Mouse (Mus musculus) CH12.LX (cell line): ENCODE measurements around the gene Chuk. TPM values are rescaled to one million over a fixed set of nuclear protein-coding genes. Genes with fewer than 3 reads are reported as not detected.
A peak's percentile ranks its signal among the peaks of the same experiment; 100 is the strongest.

Experiments used
- DNase-seq: peaks from one replicate; pipeline ENCODE4 v3.0.0-alpha.2; 2013; ENCODE audit errors: extremely low read depth
- H3K27ac ChIP-seq: 2 replicates; pipeline ENCODE4 v1.5.1; 2012; ENCODE audit warnings: low read depth, mild to moderate bottlenecking, control low read depth, moderate library complexity; ENCODE audit not compliant: insufficient read depth
- H3K27me3 ChIP-seq: replicated peaks from 2 replicates; pipeline ENCODE3; 2012; ENCODE audit warnings: inconsistent platforms
- H3K36me3 ChIP-seq, 2 experiments: replicated peaks in 1 of 2; 2 replicates each; pipeline versions ENCODE3 to v1.6.1; 2012; ENCODE audit warnings: inconsistent platforms in 1 of 2, low read length in 1 of 2, mild to moderate bottlenecking in 1 of 2, mixed read lengths in 1 of 2, moderate library complexity in 1 of 2; ENCODE audit not compliant: control insufficient read depth in 1 of 2, insufficient read depth in 1 of 2
- H3K4me1 ChIP-seq, 2 experiments: 2 replicates each; pipeline ENCODE4 v1.6.1; 2012; ENCODE audit warnings: inconsistent platforms in 1 of 2, moderate library complexity in 1 of 2; ENCODE audit not compliant: insufficient read depth in 2 of 2, control insufficient read depth in 1 of 2
- H3K4me2 ChIP-seq: 2 replicates; pipeline ENCODE4 v1.6.1; 2012; ENCODE audit warnings: low read depth, mild to moderate bottlenecking, control low read depth; ENCODE audit not compliant: poor library complexity, insufficient read depth, severe bottlenecking
- H3K4me3 ChIP-seq, 3 experiments: fragments of 150-350 bp in 1 of 3; sonication (generic) in 1 of 3; replicated peaks in 1 of 3; 2 replicates each; pipeline versions ENCODE3 to v1.5.1; 2011 to 2012; ENCODE audit warnings: low read depth in 2 of 3, low read length in 2 of 3, mild to moderate bottlenecking in 2 of 3, moderate library complexity in 2 of 3, control low read depth in 1 of 3, improper control_type of control experiment in 1 of 3, inconsistent platforms in 1 of 3, mixed read lengths in 1 of 3; ENCODE audit not compliant: poor library complexity in 1 of 3
- H3K79me2 ChIP-seq: replicated peaks from 2 replicates; pipeline ENCODE4 v1.6.1; 2012; ENCODE audit warnings: mild to moderate bottlenecking, moderate library complexity; ENCODE audit not compliant: control insufficient read depth, poor library complexity, insufficient read depth, severe bottlenecking; ENCODE audit errors: extremely low read depth
- H3K9ac ChIP-seq: 2 replicates; pipeline ENCODE4 v1.6.1; 2012; ENCODE audit warnings: low read depth, mild to moderate bottlenecking, control low read depth, moderate library complexity; ENCODE audit not compliant: insufficient read depth
- H3K9me3 ChIP-seq: replicated peaks from 2 replicates; pipeline ENCODE3; 2012; ENCODE audit warnings: low read length, inconsistent platforms, mixed read lengths
- BHLHE40 ChIP-seq: IDR thresholded peaks from 2 replicates; pipeline ENCODE4 v1.6.1; 2011; ENCODE audit warnings: mild to moderate bottlenecking, low read depth, low read length, improper control_type of control experiment
- CHD1 ChIP-seq: IDR thresholded peaks from 2 replicates; pipeline ENCODE4 v1.6.1; 2012; ENCODE audit warnings: low read depth, low read length, improper control_type of control experiment, inconsistent platforms
- CHD2 ChIP-seq: IDR thresholded peaks from 2 replicates; pipeline ENCODE4 v1.6.1; 2011; ENCODE audit warnings: low read length, improper control_type of control experiment
- CTCF ChIP-seq, 2 experiments: IDR thresholded peaks in 1 of 2; conservative IDR thresholded peaks in 1 of 2; 2 replicates each; pipeline ENCODE4 v1.5.1; 2011 to 2012; ENCODE audit warnings: low read depth in 2 of 2, low read length in 2 of 2, improper control_type of control experiment in 1 of 2, inconsistent platforms in 1 of 2, mild to moderate bottlenecking in 1 of 2, moderate library complexity in 1 of 2
- E2F4 ChIP-seq: IDR thresholded peaks from 2 replicates; pipeline ENCODE4 v1.6.1; 2011; ENCODE audit warnings: low read depth, low read length, improper control_type of control experiment; ENCODE audit not compliant: insufficient replicate concordance
- ELF1 ChIP-seq: IDR thresholded peaks from 2 replicates; pipeline ENCODE4 v1.6.1; 2014; ENCODE audit warnings: low read depth, mild to moderate bottlenecking, inconsistent platforms, low read length, improper control_type of control experiment
- EP300 ChIP-seq: IDR thresholded peaks from 2 replicates; pipeline ENCODE4 v1.6.1; 2011; ENCODE audit warnings: low read length, improper control_type of control experiment
- ETS1 ChIP-seq: conservative IDR thresholded peaks from 2 replicates; pipeline ENCODE4 v1.6.1; 2012; ENCODE audit warnings: low read depth, mild to moderate bottlenecking, inconsistent platforms, low read length, improper control_type of control experiment, moderate library complexity
- GABPA ChIP-seq: IDR thresholded peaks from 2 replicates; pipeline ENCODE4 v1.6.1; 2012; ENCODE audit warnings: low read depth, low read length, improper control_type of control experiment, inconsistent platforms; ENCODE audit not compliant: insufficient replicate concordance
- HCFC1 ChIP-seq: IDR thresholded peaks from 2 replicates; pipeline ENCODE4 v1.6.1; 2012; ENCODE audit warnings: low read depth, mild to moderate bottlenecking, inconsistent platforms, low read length, improper control_type of control experiment
- IRF4 ChIP-seq: IDR thresholded peaks from 2 replicates; pipeline ENCODE4 v1.6.1; 2014; ENCODE audit warnings: low read depth, mild to moderate bottlenecking, inconsistent platforms, low read length, improper control_type of control experiment
- JUN ChIP-seq: IDR thresholded peaks from 2 replicates; pipeline ENCODE4 v1.6.1; 2011; ENCODE audit warnings: low read depth, mild to moderate bottlenecking, low read length, improper control_type of control experiment, moderate library complexity; ENCODE audit not compliant: insufficient read depth
- JUND ChIP-seq: conservative IDR thresholded peaks from 2 replicates; pipeline ENCODE4 v1.6.1; 2011; ENCODE audit warnings: low read depth, low read length, improper control_type of control experiment
- KAT2A ChIP-seq: IDR thresholded peaks from 2 replicates; pipeline ENCODE4 v1.6.1; 2012; ENCODE audit warnings: low read length, improper control_type of control experiment, inconsistent platforms; ENCODE audit not compliant: insufficient replicate concordance
- MAFK ChIP-seq: IDR thresholded peaks from 2 replicates; pipeline ENCODE4 v1.6.1; 2011; ENCODE audit warnings: low read length, improper control_type of control experiment; ENCODE audit not compliant: insufficient replicate concordance
- MAX ChIP-seq: IDR thresholded peaks from 2 replicates; pipeline ENCODE4 v1.6.1; 2011; ENCODE audit warnings: low read length, improper control_type of control experiment
- MAZ ChIP-seq: IDR thresholded peaks from 2 replicates; pipeline ENCODE4 v1.6.1; 2012; ENCODE audit warnings: low read depth, mild to moderate bottlenecking, inconsistent platforms, low read length, improper control_type of control experiment, moderate library complexity
- MEF2A ChIP-seq: IDR thresholded peaks from 2 replicates; pipeline ENCODE4 v1.6.1; 2014; ENCODE audit warnings: low read depth, mild to moderate bottlenecking, inconsistent platforms, low read length, improper control_type of control experiment, borderline replicate concordance
- MXI1 ChIP-seq: IDR thresholded peaks from 2 replicates; pipeline ENCODE4 v1.6.1; 2011; ENCODE audit warnings: mild to moderate bottlenecking, low read depth, low read length, improper control_type of control experiment
- MYC ChIP-seq: IDR thresholded peaks from 2 replicates; pipeline ENCODE4 v1.6.1; 2011; ENCODE audit warnings: low read depth, mild to moderate bottlenecking, improper control_type of control experiment, low read length
- NELFE ChIP-seq: IDR thresholded peaks from 2 replicates; pipeline ENCODE4 v1.6.1; 2011; ENCODE audit warnings: low read depth, low read length, improper control_type of control experiment
- NRF1 ChIP-seq: IDR thresholded peaks from 2 replicates; pipeline ENCODE4 v1.6.1; 2014; ENCODE audit warnings: low read depth, mild to moderate bottlenecking, inconsistent platforms, low read length, improper control_type of control experiment, moderate library complexity
- PAX5 ChIP-seq: IDR thresholded peaks from 2 replicates; pipeline ENCODE4 v1.6.1; 2012; ENCODE audit warnings: low read length, inconsistent platforms, mixed read lengths
- POLR2A ChIP-seq: IDR thresholded peaks from 2 replicates; pipeline ENCODE4 v1.6.1; 2011; ENCODE audit warnings: low read depth, mild to moderate bottlenecking, improper control_type of control experiment, low read length
- POLR2AphosphoS2 ChIP-seq: IDR thresholded peaks from 2 replicates; pipeline ENCODE4 v1.6.1; 2011; ENCODE audit warnings: low read depth, low read length, improper control_type of control experiment
- RAD21 ChIP-seq: IDR thresholded peaks from 2 replicates; pipeline ENCODE4 v1.6.1; 2011; ENCODE audit warnings: low read depth, mild to moderate bottlenecking, low read length, improper control_type of control experiment, moderate library complexity
- RCOR1 ChIP-seq: conservative IDR thresholded peaks from 2 replicates; pipeline ENCODE4 v1.6.1; 2012; ENCODE audit warnings: low read depth, mild to moderate bottlenecking, inconsistent platforms, low read length, improper control_type of control experiment
- SIN3A ChIP-seq: IDR thresholded peaks from 2 replicates; pipeline ENCODE4 v1.6.1; 2012; ENCODE audit warnings: low read length, improper control_type of control experiment, inconsistent platforms
- SMC3 ChIP-seq: IDR thresholded peaks from 2 replicates; pipeline ENCODE4 v1.6.1; 2011; ENCODE audit warnings: low read depth, low read length, improper control_type of control experiment
- TBP ChIP-seq: conservative IDR thresholded peaks from 2 replicates; pipeline ENCODE4 v1.6.1; 2011; ENCODE audit warnings: low read depth, low read length, improper control_type of control experiment
- TCF12 ChIP-seq: IDR thresholded peaks from 2 replicates; pipeline ENCODE4 v1.6.1; 2014; ENCODE audit warnings: low read depth, mild to moderate bottlenecking, inconsistent platforms, low read length, improper control_type of control experiment
- UBTF ChIP-seq: IDR thresholded peaks from 2 replicates; pipeline ENCODE4 v1.6.1; 2012; ENCODE audit warnings: low read depth, mild to moderate bottlenecking, inconsistent platforms, low read length, improper control_type of control experiment, moderate library complexity
- USF1 ChIP-seq: IDR thresholded peaks from 2 replicates; pipeline ENCODE4 v1.6.1; 2014; ENCODE audit warnings: low read depth, mild to moderate bottlenecking, inconsistent platforms, low read length, improper control_type of control experiment
- USF2 ChIP-seq: conservative IDR thresholded peaks from 2 replicates; pipeline ENCODE4 v1.6.1; 2011; ENCODE audit warnings: low read depth, low read length, improper control_type of control experiment
- ZC3H11A ChIP-seq: IDR thresholded peaks from 2 replicates; pipeline ENCODE4 v1.6.1; 2012; ENCODE audit warnings: low read depth, mild to moderate bottlenecking, inconsistent platforms, low read length, improper control_type of control experiment
- ZKSCAN1 ChIP-seq: IDR thresholded peaks from 2 replicates; pipeline ENCODE4 v1.6.1; 2012; ENCODE audit warnings: low read depth, inconsistent platforms, low read length, improper control_type of control experiment, borderline replicate concordance
- ZMIZ1 ChIP-seq: IDR thresholded peaks from 2 replicates; pipeline ENCODE4 v1.6.1; 2012; ENCODE audit warnings: low read depth, mild to moderate bottlenecking, inconsistent platforms, low read length, improper control_type of control experiment
- ZNF384 ChIP-seq: IDR thresholded peaks from 2 replicates; pipeline ENCODE4 v1.6.1; 2012; ENCODE audit warnings: low read depth, low read length, improper control_type of control experiment, inconsistent platforms
- dilution Hi-C: fragments of 300-500 bp; cut with MboI; formaldehyde crosslinking; loops from 2 replicates; pipeline ENCODE4 v1.14.3; 2020; ENCODE audit warnings: low sequenced_read_pairs; ENCODE audit not compliant: extremely low pct_unique_long_range_greater_than_20kb, extremely low pct_ligation_motif_present
- in situ Hi-C: fragments of 300-500 bp; cut with MboI; formaldehyde crosslinking; loops from 3 replicates; pipeline ENCODE4 v1.14.3; 2019; ENCODE audit warnings: low sequenced_read_pairs, low pct_ligation_motif_present, low pct_unique_long_range_greater_than_20kb, mixed read lengths
- polyA plus RNA-seq: library from polyadenylated mRNA; unstranded; fragments of >175 nt; gene quantifications from 2 replicates; pipeline ENCODE4 v1.2.1, GENCODE M21; 2012; ENCODE audit warnings: low read depth; ENCODE audit not compliant: insufficient read length
- total RNA-seq, 2 experiments: library from RNA; depleted of rRNA; stranded (reverse); fragments of 300-350 nt in 1 of 2; fragments of >200 nt in 1 of 2; gene quantifications; 2 replicates each; pipeline ENCODE4 v1.2.3; 2012 to 2014

Chuk gene
- total and polyA plus RNA-seq, 3 experiments: 36.9 to 82.4 (median 42.7) TPM

- dilution Hi-C loops (no loop called here), in situ Hi-C loops (no loop called here)
- Histone ChIP-seq H3K27me3 (no peaks in the 10 kb centered on the region), H3K4me2 (peak within 1 kb of the TSS; percentile 83), H3K36me3 (peaks cover 6 to 39% of the 10 kb centered on the region in 2 experiments), H3K9me3 (no peaks in the 10 kb centered on the region), H3K9ac (peak within 1 kb of the TSS; percentile 67), H3K79me2 (peaks cover 8% of the 10 kb centered on the region), H3K4me3 (peak within 1 kb of the TSS; percentile 80 to 84 (median 84)), H3K27ac (peak within 1 kb of the TSS; percentile 64)
- DNase-seq: peak; percentile 73
- TF ChIP-seq SMC3 (no peak), MAZ (peak; percentile 91; the same call in 1 of the 2 replicates), IRF4 (no peak; the same call in 1 of the 2 replicates), JUN (no peak), ZKSCAN1 (no peak), KAT2A (no peak), USF2 (no peak), USF1 (no peak), JUND (no peak), ZNF384 (no peak), MAFK (no peak), RAD21 (no peak), POLR2AphosphoS2 (no peak), ELF1 (no peak), PAX5 (no peak), MYC (0 out of 2 replicates have a peak, but pooled peaks have one; percentile 11), ETS1 (no peak; the same call in 1 of the 2 replicates), GABPA (no peak), RCOR1 (no peak), POLR2A (peak; percentile 77; the same call in 1 of the 2 replicates), HCFC1 (peak; percentile 70), CHD1 (no peak), EP300 (no peak), NELFE (peak; percentile 64), TBP (0 out of 2 replicates have a peak, but pooled peaks have one; percentile 18), MEF2A (peak; percentile 21; the same call in 1 of the 2 replicates), ZC3H11A (no peak), CHD2 (peak; percentile 94), NRF1 (peak; percentile 92), MXI1 (peak; percentile 94; the same call in 1 of the 2 replicates), TCF12 (peak; percentile 40; the same call in 1 of the 2 replicates), BHLHE40 (peak; percentile 97), CTCF (conservative IDR thresholded peaks at IDR 0.05 in 1 of 2, IDR thresholded peaks at IDR 0.05 in 1 of 2; ENCODE audit: low read depth in 2 of 2, low read length in 2 of 2) (no peak), SIN3A (peak; percentile 34; the same call in 1 of the 2 replicates), UBTF (peak; percentile 87; the same call in 1 of the 2 replicates), MAX (peak; percentile 77), ZMIZ1 (peak; percentile 60; the same call in 1 of the 2 replicates), E2F4 (no peak)
- TF ChIP-seq, all 38 proteins: peak for 16
- peaks cover 3 to 40% of the 10 kb centered on the region in 2 experiments; a peak in 3 of 4 replicates for H3K4me1 ChIP-seq
Observed at GRCm38 (mm10) chr19:44069121-44069913, 38.0 kb downstream of the Chuk start, which contains the start of gene Erlin1. Gene Erlin1 (minus strand): TSS chr19:44069785.
